Mouse (Mus musculus) ovary, adult 18-20 months (tissue): ENCODE measurements at regions not wholly inside any gene's neighbourhood (a gene's known extent, or its start where the extent isn't known, plus 50 kb on each side); places are given as distances from the start of the nearest gene placed in this dataset.
A peak's percentile ranks its signal among the peaks of the same experiment; 100 is the strongest.

Source experiments
- DNase-seq: peaks from one replicate; pipeline ENCODE4 v3.0.0; 2022; ENCODE audit warnings: low spot score, mixed read lengths

- DNase-seq, result no peak
Observed at GRCm38 (mm10) chr14:46082646-46083045, 296.6 kb upstream of the Gm15217 start.

- no peak for DNase-seq
Observed at GRCm38 (mm10) chr14:46088968-46089691, 290.1 kb upstream of the Gm15217 start.

- DNase-seq, result no peak
Observed at GRCm38 (mm10) chr14:46115950-46116349, 263.3 kb upstream of the Gm15217 start.

GRCm38 (mm10) chr14:46126541-46126940, 252.7 kb upstream of the Gm15217 start:
- no peak for DNase-seq

GRCm38 (mm10) chr14:46129762-46130161, 249.5 kb upstream of the Gm15217 start:
- DNase-seq, result no peak

- DNase-seq, result peak; percentile 34
Observed at GRCm38 (mm10) chr14:46144175-46144574, 235.0 kb upstream of the Gm15217 start.

GRCm38 (mm10) chr14:46144707-46145106, 234.5 kb upstream of the Gm15217 start:
- peak; percentile 7 for DNase-seq

- DNase-seq, result no peak
Observed at GRCm38 (mm10) chr14:46145584-46145983, 233.6 kb upstream of the Gm15217 start.

- no peak for DNase-seq
Observed at GRCm38 (mm10) chr14:46149073-46149661, 230.0 kb upstream of the Gm15217 start.

- DNase-seq, result no peak
Observed at GRCm38 (mm10) chr14:46158741-46159140, 220.5 kb upstream of the Gm15217 start.

GRCm38 (mm10) chr14:46172181-46172874, 206.9 kb upstream of the Gm15217 start:
- no peak for DNase-seq

- DNase-seq, result no peak
Observed at GRCm38 (mm10) chr14:46172875-46173324, 206.3 kb upstream of the Gm15217 start.

GRCm38 (mm10) chr14:46174386-46174785, 204.8 kb upstream of the Gm15217 start:
- no peak for DNase-seq

GRCm38 (mm10) chr14:46175291-46176216, 203.7 kb upstream of the Gm15217 start:
- DNase-seq, result no peak

GRCm38 (mm10) chr14:46179024-46179423, 200.2 kb upstream of the Gm15217 start:
- no peak for DNase-seq

GRCm38 (mm10) chr14:46191639-46192399, 187.4 kb upstream of the Gm15217 start:
- no peak for DNase-seq

- no peak for DNase-seq
Observed at GRCm38 (mm10) chr14:46193577-46193976, 185.6 kb upstream of the Gm15217 start.

GRCm38 (mm10) chr14:46195939-46196338, 183.3 kb upstream of the Gm15217 start:
- DNase-seq, result no peak

GRCm38 (mm10) chr14:46202818-46203217, 176.4 kb upstream of the Gm15217 start:
- DNase-seq, result no peak

- no peak for DNase-seq
Observed at GRCm38 (mm10) chr14:46220483-46220882, 158.7 kb upstream of the Gm15217 start.
